Mouse (Mus musculus) MEL (cell line): ENCODE data around the gene Pcca. TPM values are rescaled to one million over a fixed set of nuclear protein-coding genes. Genes with fewer than 3 reads are reported as not detected.

Source experiments
- DNase-seq: peaks from one replicate; pipeline ENCODE4 v3.0.0; 2011; ENCODE audit warnings: low read depth, low spot score
- H3K27ac ChIP-seq: 2 replicates; pipeline ENCODE4 v1.5.1; 2012; ENCODE audit warnings: low read depth, mild to moderate bottlenecking, control low read depth, low read length, moderate library complexity; ENCODE audit not compliant: control insufficient read depth
- H3K27me3 ChIP-seq, 2 experiments: fragments of 150-350 bp in 1 of 2; sonication (generic) in 1 of 2; 2 replicates each; pipeline ENCODE4 v1.6.1; 2012; ENCODE audit warnings: low read length in 2 of 2, mild to moderate bottlenecking in 2 of 2, improper control_type of control experiment in 1 of 2, moderate library complexity in 1 of 2; ENCODE audit not compliant: insufficient read depth in 2 of 2, control insufficient read depth in 1 of 2
- H3K36me3 ChIP-seq, 2 experiments: 2 replicates each; pipeline ENCODE4 v1.6.1; 2012 to 2014; ENCODE audit warnings: low read length in 2 of 2, improper control_type of control experiment in 1 of 2, inconsistent platforms in 1 of 2, mild to moderate bottlenecking in 1 of 2; ENCODE audit not compliant: insufficient read depth in 2 of 2, control insufficient read depth in 1 of 2
- H3K4me1 ChIP-seq, 2 experiments: fragments of 150-350 bp in 1 of 2; sonication (generic) in 1 of 2; 2 replicates each; pipeline ENCODE4 v1.6.1; 2012; ENCODE audit warnings: low read length in 2 of 2, improper control_type of control experiment in 1 of 2, mild to moderate bottlenecking in 1 of 2; ENCODE audit not compliant: insufficient read depth in 2 of 2, control insufficient read depth in 1 of 2
- H3K4me3 ChIP-seq, 2 experiments: fragments of 150-350 bp in 1 of 2; sonication (generic) in 1 of 2; 2 replicates each; pipeline ENCODE4 v1.5.1; 2012; ENCODE audit warnings: low read depth in 2 of 2, low read length in 2 of 2, mild to moderate bottlenecking in 2 of 2, moderate library complexity in 2 of 2, control low read depth in 1 of 2, improper control_type of control experiment in 1 of 2; ENCODE audit not compliant: control insufficient read depth in 1 of 2, insufficient read depth in 1 of 2
- H3K79me2 ChIP-seq: 2 replicates; pipeline ENCODE4 v1.6.1; 2012; ENCODE audit warnings: mild to moderate bottlenecking, low read length, moderate library complexity; ENCODE audit not compliant: control insufficient read depth, poor library complexity, insufficient read depth
- H3K9ac ChIP-seq: 2 replicates; pipeline ENCODE4 v1.6.1; 2012; ENCODE audit warnings: low read depth, mild to moderate bottlenecking, control low read depth, low read length, moderate library complexity; ENCODE audit not compliant: control insufficient read depth, poor library complexity, severe bottlenecking
- H3K9me3 ChIP-seq: fragments of 150-350 bp; sonication (generic); replicated peaks from 2 replicates; pipeline ENCODE4 v1.6.1; 2012; ENCODE audit warnings: mild to moderate bottlenecking, low read length, improper control_type of control experiment, moderate library complexity; ENCODE audit not compliant: insufficient read depth
- BHLHE40 ChIP-seq: IDR thresholded peaks from 2 replicates; pipeline ENCODE4 v1.6.1; 2012; ENCODE audit warnings: low read depth, mild to moderate bottlenecking, inconsistent platforms, low read length, improper control_type of control experiment, borderline replicate concordance
- CHD1 ChIP-seq: IDR thresholded peaks from 2 replicates; pipeline ENCODE4 v1.6.1; 2012; ENCODE audit warnings: low read depth, mild to moderate bottlenecking, inconsistent platforms, low read length, improper control_type of control experiment
- CTCF ChIP-seq, 3 experiments: IDR thresholded peaks in 2 of 3; conservative IDR thresholded peaks in 1 of 3; 2 replicates each; pipeline ENCODE4 v1.5.1; 2011 to 2012; ENCODE audit warnings: low read length in 3 of 3, low read depth in 2 of 3, mild to moderate bottlenecking in 2 of 3, improper control_type of control experiment in 1 of 3, inconsistent platforms in 1 of 3, mixed read lengths in 1 of 3, moderate library complexity in 1 of 3; ENCODE audit not compliant: control insufficient read depth in 1 of 3, insufficient read depth in 1 of 3, poor library complexity in 1 of 3, severe bottlenecking in 1 of 3
- ELF1 ChIP-seq: IDR thresholded peaks from 2 replicates; pipeline ENCODE4 v1.6.1; 2014; ENCODE audit warnings: low read depth, mild to moderate bottlenecking, inconsistent platforms, low read length, improper control_type of control experiment, moderate library complexity
- ETS1 ChIP-seq: IDR thresholded peaks from 2 replicates; pipeline ENCODE4 v1.6.1; 2012; ENCODE audit warnings: low read depth, mild to moderate bottlenecking, inconsistent platforms, low read length, improper control_type of control experiment, moderate library complexity
- GABPA ChIP-seq: IDR thresholded peaks from 2 replicates; pipeline ENCODE4 v1.6.1; 2012; ENCODE audit warnings: low read depth, mild to moderate bottlenecking, inconsistent platforms, low read length, improper control_type of control experiment, moderate library complexity
- HCFC1 ChIP-seq: IDR thresholded peaks from 2 replicates; pipeline ENCODE4 v1.6.1; 2012; ENCODE audit warnings: low read depth, mild to moderate bottlenecking, inconsistent platforms, low read length, improper control_type of control experiment, moderate library complexity
- MAFK ChIP-seq: IDR thresholded peaks from 2 replicates; pipeline ENCODE4 v1.6.1; 2011; ENCODE audit warnings: low read depth, mild to moderate bottlenecking, low read length, improper control_type of control experiment, borderline replicate concordance
- MAZ ChIP-seq: IDR thresholded peaks from 2 replicates; pipeline ENCODE4 v1.6.1; 2012; ENCODE audit warnings: low read depth, mild to moderate bottlenecking, inconsistent platforms, low read length, improper control_type of control experiment
- MYC ChIP-seq: IDR thresholded peaks from 2 replicates; pipeline ENCODE4 v1.6.1; 2011; ENCODE audit warnings: low read depth, mild to moderate bottlenecking, low read length, improper control_type of control experiment, moderate library complexity
- NRF1 ChIP-seq: IDR thresholded peaks from 2 replicates; pipeline ENCODE4 v1.6.1; 2014; ENCODE audit warnings: low read depth, mild to moderate bottlenecking, inconsistent platforms, low read length, improper control_type of control experiment, moderate library complexity; ENCODE audit not compliant: poor library complexity, insufficient read depth, severe bottlenecking
- POLR2A ChIP-seq, 2 experiments: IDR thresholded peaks; 2 replicates each; pipeline ENCODE4 v1.6.1; 2011 to 2012; ENCODE audit warnings: low read length in 2 of 2, mild to moderate bottlenecking in 2 of 2, control low read depth in 1 of 2, improper control_type of control experiment in 1 of 2, low read depth in 1 of 2, moderate library complexity in 1 of 2; ENCODE audit not compliant: control insufficient read depth in 1 of 2, insufficient read depth in 1 of 2, poor library complexity in 1 of 2
- RCOR1 ChIP-seq: IDR thresholded peaks from 2 replicates; pipeline ENCODE4 v1.6.1; 2012; ENCODE audit warnings: low read depth, mild to moderate bottlenecking, inconsistent platforms, low read length, improper control_type of control experiment
- TAL1 ChIP-seq: IDR thresholded peaks from 2 replicates; pipeline ENCODE4 v1.6.1; 2012; ENCODE audit warnings: mild to moderate bottlenecking, inconsistent platforms, low read length, moderate library complexity, mixed read lengths
- TCF12 ChIP-seq: IDR thresholded peaks from 2 replicates; pipeline ENCODE4 v1.6.1; 2014; ENCODE audit warnings: low read depth, mild to moderate bottlenecking, inconsistent platforms, low read length, improper control_type of control experiment, moderate library complexity
- UBTF ChIP-seq: IDR thresholded peaks from 2 replicates; pipeline ENCODE4 v1.6.1; 2012; ENCODE audit warnings: low read depth, mild to moderate bottlenecking, inconsistent platforms, low read length, improper control_type of control experiment, moderate library complexity, borderline replicate concordance; ENCODE audit not compliant: insufficient read depth
- USF1 ChIP-seq: IDR thresholded peaks from 2 replicates; pipeline ENCODE4 v1.6.1; 2014; ENCODE audit warnings: low read depth, mild to moderate bottlenecking, inconsistent platforms, low read length, improper control_type of control experiment, moderate library complexity
- ZMIZ1 ChIP-seq: IDR thresholded peaks from 2 replicates; pipeline ENCODE4 v1.6.1; 2012; ENCODE audit warnings: low read depth, mild to moderate bottlenecking, inconsistent platforms, low read length, improper control_type of control experiment, moderate library complexity
- ZNF384 ChIP-seq: IDR thresholded peaks from 2 replicates; pipeline ENCODE4 v1.6.1; 2012; ENCODE audit warnings: low read depth, mild to moderate bottlenecking, inconsistent platforms, low read length, improper control_type of control experiment
- polyA plus RNA-seq, 2 experiments: library from polyadenylated mRNA; stranded (reverse) in 1 of 2; unstranded in 1 of 2; fragments of >175 nt in 1 of 2; fragments of >200 nt in 1 of 2; gene quantifications; 2 replicates each; pipeline versions ENCODE4 v1.2.1 to v1.2.4; 2012; ENCODE audit warnings: low replicate concordance in 2 of 2, low read depth in 1 of 2; ENCODE audit not compliant: insufficient read length in 2 of 2, insufficient read depth in 1 of 2, missing spikeins in 1 of 2
- total RNA-seq: library from RNA; depleted of rRNA; stranded (reverse); fragments of 300-350 nt; gene quantifications from 2 replicates; pipeline ENCODE4 v1.2.3, GENCODE M21; 2012

Pcca gene
- total and polyA plus RNA-seq, 3 experiments = 21.2 to 22.7 TPM; not detected in 1

GRCm38 (mm10) chr14:122753278-122753677 is 219.2 kb downstream of the Pcca start:
- H3K4me3 ChIP-seq = no peak overlapping the region
- no peaks in the 10 kb centered on the region for H3K4me1 ChIP-seq
- no peaks in the 10 kb centered on the region for H3K27me3 ChIP-seq
- H3K79me2 ChIP-seq = no peaks in the 10 kb centered on the region
- TF ChIP-seq GABPA (no peak), CTCF (IDR thresholded peaks at IDR 0.05 in 2 of 3, conservative IDR thresholded peaks at IDR 0.05 in 1 of 3; ENCODE audit: control insufficient read depth in 1 of 3, insufficient read depth in 1 of 3, low read depth in 2 of 3, low read length in 3 of 3, poor library complexity in 1 of 3, severe bottlenecking in 1 of 3) (no peak), ZMIZ1 (no peak), ETS1 (no peak), MYC (no peak), MAFK (no peak), HCFC1 (no peak), TAL1 (no peak), USF1 (no peak), TCF12 (no peak), MAZ (no peak), POLR2A (IDR thresholded peaks at IDR 0.05; ENCODE audit: control insufficient read depth in 1 of 2, insufficient read depth in 1 of 2, low read depth in 1 of 2, low read length in 2 of 2, poor library complexity in 1 of 2) (no peak), CHD1 (no peak), NRF1 (no peak)
- no peak overlapping the region for H3K9ac ChIP-seq
- H3K27ac ChIP-seq = no peak overlapping the region
- H3K9me3 ChIP-seq = no peaks in the 10 kb centered on the region
- DNase-seq = no peak
- no peaks in the 10 kb centered on the region; a peak in 1 of 4 replicates for H3K36me3 ChIP-seq

DNA sequence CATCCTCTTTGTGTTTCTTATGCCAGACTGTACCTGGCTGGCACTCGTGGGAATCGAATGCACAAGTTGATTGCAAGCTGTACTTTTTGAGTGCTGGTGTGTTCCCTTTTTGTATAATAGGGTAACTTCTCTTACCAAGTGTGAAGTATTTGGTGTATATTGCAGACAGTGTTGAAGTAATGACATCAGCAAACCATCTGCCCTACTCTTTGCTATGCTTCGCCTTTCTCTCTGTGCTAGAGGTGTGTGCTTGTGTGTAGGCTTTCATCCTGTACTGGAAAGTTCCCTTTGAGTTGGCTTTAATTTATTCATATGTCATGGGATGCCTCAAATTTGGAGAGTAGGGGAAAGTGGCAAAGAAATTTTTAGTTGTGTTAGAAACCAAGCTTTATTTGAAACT is 220.2 kb downstream of the Pcca start:
- H3K79me2 ChIP-seq = no peaks in the 10 kb centered on the region
- H3K36me3 ChIP-seq = no peaks in the 10 kb centered on the region
- H3K27ac ChIP-seq = no peak overlapping the region
- no peaks in the 10 kb centered on the region for H3K27me3 ChIP-seq
- no peak overlapping the region for H3K9ac ChIP-seq
- H3K4me1 ChIP-seq = no peaks in the 10 kb centered on the region
- H3K4me3 ChIP-seq = no peak overlapping the region
- TF ChIP-seq ELF1 (no peak), POLR2A (IDR thresholded peaks at IDR 0.05; ENCODE audit: control insufficient read depth in 1 of 2, insufficient read depth in 1 of 2, low read depth in 1 of 2, low read length in 2 of 2, poor library complexity in 1 of 2) (no peak), ZNF384 (no peak), BHLHE40 (no peak), RCOR1 (no peak), UBTF (no peak)
- TF ChIP-seq, all 39 proteins: peak for 0
- H3K9me3 ChIP-seq = no peaks in the 10 kb centered on the region
- DNase-seq = no peak
